8 mouse cellular contexts compared by ENCODE assay signal in genomic region chr3:88337367-88338020, GRCm38 (mm10). TPM values are rescaled to one million over a fixed set of nuclear protein-coding genes. Genes with fewer than 3 reads are reported as not detected.
DNase-seq lines count a peak whose midpoint lies in the region; ATAC-seq and TF ChIP-seq lines count a peak whose summit lies in the region.

No protein-coding gene starts in this region.

- peaks cover 36% of the 10 kb centered on the region for H3K4me1 ChIP-seq in heart, embryonic 10.5 days
- peaks cover 6% of the 10 kb centered on the region; the same call in 1 of the 2 replicates for H3K4me1 ChIP-seq in cortical plate, adult 2 months (ENCODE audit: control insufficient read depth, insufficient read depth, low read length)
- H3K4me1 ChIP-seq in midbrain, embryonic 14.5 days (ENCODE audit: control insufficient read depth, insufficient read depth, low read length): peaks cover 11% of the 10 kb centered on the region

- TF ChIP-seq POLR2A in cortical plate, adult 2 months (IDR thresholded peaks at IDR 0.05; ENCODE audit: extremely low read depth, insufficient read depth, low read length): no peak

- whole genome bisulfite sequencing in heart, embryonic 10.5 days: 63% methylated on average over 11 of the region's 11 CpGs
- 91% methylated on average over 11 of the region's 11 CpGs for WGBS in midbrain, embryonic 14.5 days

- peak overlapping the region; percentile 26; the same call in 1 of the 2 replicates for H3K9ac ChIP-seq in midbrain, embryonic 14.5 days (replicated peaks; ENCODE audit: low read length)

- peaks cover 19% of the 10 kb centered on the region for H3K36me3 ChIP-seq in heart, embryonic 10.5 days
- H3K36me3 ChIP-seq in midbrain, embryonic 14.5 days (ENCODE audit: control insufficient read depth, insufficient read depth, low read length): peaks cover 14% of the 10 kb centered on the region

- no peaks in the 10 kb centered on the region for H3K9me3 ChIP-seq in heart, embryonic 10.5 days
- no peaks in the 10 kb centered on the region for H3K9me3 ChIP-seq in midbrain, embryonic 14.5 days (ENCODE audit: control insufficient read depth, low read length)

- H3K27ac ChIP-seq in heart, embryonic 10.5 days: peak overlapping the region; percentile 98
- 0 out of 2 replicates have a peak overlapping the region, but pooled peaks have one; percentile 12 for H3K27ac ChIP-seq in cortical plate, adult 2 months (ENCODE audit: insufficient read depth, low read length)
- H3K27ac ChIP-seq in midbrain, embryonic 14.5 days (replicated peaks; ENCODE audit: low read depth, low read length): no peak overlapping the region

- no peak for TF ChIP-seq CTCF in cortical plate, adult 2 months (IDR thresholded peaks at IDR 0.05; ENCODE audit: extremely low read depth, insufficient read depth, low read length)

- H3K27me3 ChIP-seq in heart, embryonic 10.5 days (ENCODE audit: insufficient read depth, poor library complexity, severe bottlenecking): peaks cover 7% of the 10 kb centered on the region
- H3K27me3 ChIP-seq in midbrain, embryonic 14.5 days (ENCODE audit: control insufficient read depth, insufficient read depth, low read length): no peaks in the 10 kb centered on the region

- peak overlapping the region; percentile 75 for H3K4me3 ChIP-seq in heart, embryonic 10.5 days
- H3K4me3 ChIP-seq in cortical plate, adult 2 months (ENCODE audit: insufficient read depth, low read length): peak overlapping the region; percentile 55
- 0 out of 2 replicates have a peak overlapping the region, but pooled peaks have one; percentile 2 for H3K4me3 ChIP-seq in midbrain, embryonic 14.5 days (replicated peaks; ENCODE audit: low read depth, low read length)

- DNase-seq in heart, embryonic 10.5 days (ENCODE audit: low spot score): peak; percentile 84
- DNase-seq in heart, adult 9 months (ENCODE audit: low spot score in 2 of 2): no peak
- DNase-seq in CD4-positive helper T cell, adult 2 months (ENCODE audit: low read depth, low spot score): peak; percentile 75
- DNase-seq in induced T-regulatory cell, adult 2 months (ENCODE audit: low read depth): peak; percentile 75
- no peak for DNase-seq in midbrain, embryonic 14.5 days
- no peak for DNase-seq in cerebellum, adult 9-10 months
- DNase-seq in urinary bladder, adult 18-20 months (ENCODE audit: low spot score in 2 of 2): no peak

- peak overlapping the region; percentile 63 for H3K4me2 ChIP-seq in midbrain, embryonic 14.5 days (ENCODE audit: low read length)

- ATAC-seq in midbrain, embryonic 14.5 days (ENCODE audit: low FRiP score, low TSS enrichment): no peak

RNA-seq across cellular contexts. Expression of gene Smg5, which starts 1.4 kb away (rescaled TPM):
- 64.5 and 76.0 TPM in 2 replicates for polyA plus RNA-seq in heart, embryonic 10.5 days (2016; fragmentation: Nextera tagmentation; extraction: Ambion mirVana)
- polyA plus RNA-seq in cortical plate, adult 2 months (2012; rRNA removed): 84.4 and 91.5 TPM in 2 replicates
- 50.9 and 57.0 TPM in 2 replicates for polyA plus RNA-seq in midbrain, embryonic 14.5 days (2014; fragmentation: Nextera tagmentation; extraction: Ambion mirVana)

RNA-seq across cellular contexts. Expression of gene Tmem79, which starts 1.5 kb away (rescaled TPM):
- 2.5 and 2.6 TPM in 2 replicates for polyA plus RNA-seq in heart, embryonic 10.5 days (2016; fragmentation: Nextera tagmentation; extraction: Ambion mirVana)
- polyA plus RNA-seq in cortical plate, adult 2 months (2012; rRNA removed): 0.83 and 0.86 TPM in 2 replicates
- 1.2 and 1.7 TPM in 2 replicates for polyA plus RNA-seq in midbrain, embryonic 14.5 days (2014; fragmentation: Nextera tagmentation; extraction: Ambion mirVana)

RNA-seq across cellular contexts. Expression of gene Glmp, which starts 12.7 kb away (rescaled TPM):
- polyA plus RNA-seq in heart, embryonic 10.5 days (2016; fragmentation: Nextera tagmentation; extraction: Ambion mirVana): 164 and 179 TPM in 2 replicates
- 90.9 and 97.3 TPM in 2 replicates for polyA plus RNA-seq in cortical plate, adult 2 months (2012; rRNA removed)
- 56.6 and 64.3 TPM in 2 replicates for polyA plus RNA-seq in midbrain, embryonic 14.5 days (2014; fragmentation: Nextera tagmentation; extraction: Ambion mirVana)

RNA-seq across cellular contexts. Expression of gene Paqr6, which starts 26.9 kb away (rescaled TPM):
- polyA plus RNA-seq in heart, embryonic 10.5 days (2016; fragmentation: Nextera tagmentation; extraction: Ambion mirVana): 1.7 and 2.2 TPM in 2 replicates
- polyA plus RNA-seq in cortical plate, adult 2 months (2012; rRNA removed): 15.3 and 15.6 TPM in 2 replicates
- polyA plus RNA-seq in midbrain, embryonic 14.5 days (2014; fragmentation: Nextera tagmentation; extraction: Ambion mirVana): 0.63 and 1.6 TPM in 2 replicates

RNA-seq across cellular contexts. Expression of gene Bglap3, which starts 35.0 kb away (rescaled TPM):
- 0.44 TPM in 1 of 2 replicates, not detected in the other for polyA plus RNA-seq in heart, embryonic 10.5 days (2016; fragmentation: Nextera tagmentation; extraction: Ambion mirVana)
- 14.7 and 17.5 TPM in 2 replicates for polyA plus RNA-seq in cortical plate, adult 2 months (2012; rRNA removed)
- polyA plus RNA-seq in midbrain, embryonic 14.5 days (2014; fragmentation: Nextera tagmentation; extraction: Ambion mirVana): not detected in 2 replicates

Comparison
In these comparisons a context has a peak if more than half of its experiments do, and no peak if none do; other contexts are left out.
1. DNase-seq: peak in heart, embryonic 10.5 days (single experiment), CD4-positive helper T cell, adult 2 months (single experiment) and induced T-regulatory cell, adult 2 months (single experiment); none in heart, adult 9 months (0 of 2), midbrain, embryonic 14.5 days (single experiment), cerebellum, adult 9-10 months (single experiment) and urinary bladder, adult 18-20 months (0 of 2).
2. H3K4me3 ChIP-seq: peak in every context shown above with its lines; median percentile 75 in heart, embryonic 10.5 days; 55 in cortical plate, adult 2 months; 2 in midbrain, embryonic 14.5 days.